Mouse (Mus musculus): Measurements from ENCODE around the gene Fam171a2. TPM values are rescaled to one million over a fixed set of nuclear protein-coding genes. Genes with fewer than 3 reads are reported as not detected.

Fam171a2 gene
- polyA plus RNA-seq, 1 experiment from 2014 or later: 15.2 TPM

DNA sequence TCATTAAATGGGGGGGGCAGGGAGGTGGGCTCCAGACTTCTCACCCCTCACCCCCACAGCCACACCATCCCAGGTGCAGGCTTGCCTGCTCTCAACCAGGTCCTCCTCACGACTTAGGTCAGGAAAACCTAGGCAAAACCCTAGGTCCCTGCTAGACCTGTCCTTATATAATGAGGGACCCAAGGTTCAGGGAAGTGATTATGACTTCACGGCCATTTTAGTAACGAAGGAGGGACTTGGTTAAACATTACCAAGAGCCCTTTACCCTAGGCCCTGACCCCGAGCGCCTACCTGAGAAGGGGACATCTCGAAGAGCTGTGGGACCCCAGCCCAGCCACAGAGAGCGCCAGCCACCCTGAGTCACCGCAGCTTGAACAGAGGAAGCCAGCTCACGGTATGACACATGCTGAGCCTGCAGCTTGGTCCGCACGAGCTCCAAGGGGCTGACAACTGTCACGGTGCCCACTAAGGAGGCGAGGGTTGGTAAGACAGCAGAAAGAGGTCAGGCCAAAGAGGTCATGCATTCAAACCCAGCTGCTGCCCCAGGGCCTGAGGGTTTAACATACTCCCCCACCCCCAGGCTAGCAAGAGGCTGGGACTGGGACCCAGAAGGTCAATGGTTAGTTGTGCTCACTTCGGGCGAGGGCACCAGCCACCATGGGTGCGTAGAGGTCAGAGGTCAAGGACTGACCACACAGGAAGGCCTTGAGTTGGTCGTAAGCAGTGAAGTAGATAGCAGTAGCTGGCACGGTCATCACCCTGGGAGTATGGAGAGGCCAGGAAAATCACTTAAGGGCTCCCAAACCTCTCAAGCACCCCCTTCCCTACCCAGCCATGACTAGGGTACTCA is 43.1 kb downstream of the Fam171a2 start:
- ATAC-seq (ENCODE audit: low FRiP score): no peak
- 84% methylated on average over 18 of the region's 18 CpGs for WGBS
- Histone ChIP-seq H3K4me2 (peak overlapping the region; percentile 13; the same call in 1 of the 2 replicates), H3K27me3 (peaks cover 16% of the 10 kb centered on the region), H3K36me3 (replicated peaks) (peaks cover 49% of the 10 kb centered on the region), H3K4me3 (replicated peaks) (no peak overlapping the region), H3K9ac (no peak overlapping the region), H3K9me3 (no peaks in the 10 kb centered on the region), H3K4me1 (peaks cover 50% of the 10 kb centered on the region), H3K27ac (no peak overlapping the region)

DNA sequence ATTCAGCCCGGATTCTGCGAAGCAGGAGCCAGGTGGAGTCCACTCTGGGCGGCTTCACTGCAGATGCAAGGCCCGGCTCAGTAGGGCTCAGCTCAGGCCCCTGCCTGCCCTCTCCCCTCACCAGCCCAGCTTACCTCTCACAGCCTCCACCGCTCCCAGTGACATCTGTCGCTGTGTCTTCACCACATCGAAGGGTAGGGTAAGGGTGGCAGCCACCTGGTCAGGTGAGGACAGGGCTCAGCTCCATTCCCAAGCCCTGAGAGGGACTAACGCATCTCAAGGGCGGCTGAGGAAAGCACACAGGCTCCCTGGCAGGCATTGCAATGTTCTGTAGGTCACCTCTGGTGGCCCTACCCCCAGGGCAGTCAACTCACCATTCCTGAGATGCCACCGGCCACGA is 43.8 kb downstream of the Fam171a2 start:
- Histone ChIP-seq H3K27me3 (peaks cover 23% of the 10 kb centered on the region), H3K9ac (no peak overlapping the region), H3K4me1 (peaks cover 52% of the 10 kb centered on the region), H3K9me3 (no peaks in the 10 kb centered on the region), H3K4me2 (no peak overlapping the region), H3K4me3 (replicated peaks) (no peak overlapping the region), H3K27ac (no peak overlapping the region), H3K36me3 (replicated peaks) (peaks cover 55% of the 10 kb centered on the region)
- WGBS: 92% methylated on average over 11 of the region's 11 CpGs
- no peak for ATAC-seq (ENCODE audit: low FRiP score)

DNA sequence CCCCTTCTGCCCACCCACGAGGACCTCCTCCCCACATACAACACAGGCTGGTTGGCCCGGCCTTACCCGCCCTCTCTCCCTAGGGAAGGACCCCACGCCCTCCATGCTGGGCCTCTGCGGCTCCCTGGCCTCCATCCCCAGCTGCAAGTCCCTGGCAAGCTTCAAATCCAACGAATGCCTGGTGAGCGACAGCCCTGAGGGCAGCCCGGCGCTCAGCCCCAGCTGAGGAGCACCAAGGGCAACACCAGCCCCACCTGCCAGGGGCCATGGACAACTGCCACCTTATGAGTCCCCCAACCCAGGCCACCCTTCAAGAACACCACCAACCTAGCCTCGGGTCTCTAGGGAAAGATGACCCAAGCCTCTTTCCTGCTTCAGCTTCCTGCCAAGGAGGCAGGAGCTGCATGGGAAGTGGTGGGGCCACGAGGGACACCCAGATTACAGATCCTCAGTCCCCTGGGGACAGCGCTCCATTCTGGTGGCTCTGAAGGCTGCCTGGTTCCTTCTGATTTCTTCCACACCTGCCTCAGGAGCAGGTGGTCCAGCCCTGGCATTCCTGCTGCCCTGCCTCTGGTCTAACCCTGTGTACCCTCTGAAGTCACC is 45.5 kb downstream of the Fam171a2 start:
- no peak overlapping the region for H3K27ac ChIP-seq
- no peak overlapping the region for H3K4me3 ChIP-seq (replicated peaks)
- no peak overlapping the region for H3K4me2 ChIP-seq
- 60% methylated on average over 12 of the region's 12 CpGs for WGBS
- peaks cover 55% of the 10 kb centered on the region for H3K36me3 ChIP-seq (replicated peaks)
- ATAC-seq (ENCODE audit: low FRiP score): no peak
- peaks cover 61% of the 10 kb centered on the region for H3K4me1 ChIP-seq
- H3K9me3 ChIP-seq: no peaks in the 10 kb centered on the region
- H3K27me3 ChIP-seq: peaks cover 33% of the 10 kb centered on the region
- no peak overlapping the region for H3K9ac ChIP-seq

DNA sequence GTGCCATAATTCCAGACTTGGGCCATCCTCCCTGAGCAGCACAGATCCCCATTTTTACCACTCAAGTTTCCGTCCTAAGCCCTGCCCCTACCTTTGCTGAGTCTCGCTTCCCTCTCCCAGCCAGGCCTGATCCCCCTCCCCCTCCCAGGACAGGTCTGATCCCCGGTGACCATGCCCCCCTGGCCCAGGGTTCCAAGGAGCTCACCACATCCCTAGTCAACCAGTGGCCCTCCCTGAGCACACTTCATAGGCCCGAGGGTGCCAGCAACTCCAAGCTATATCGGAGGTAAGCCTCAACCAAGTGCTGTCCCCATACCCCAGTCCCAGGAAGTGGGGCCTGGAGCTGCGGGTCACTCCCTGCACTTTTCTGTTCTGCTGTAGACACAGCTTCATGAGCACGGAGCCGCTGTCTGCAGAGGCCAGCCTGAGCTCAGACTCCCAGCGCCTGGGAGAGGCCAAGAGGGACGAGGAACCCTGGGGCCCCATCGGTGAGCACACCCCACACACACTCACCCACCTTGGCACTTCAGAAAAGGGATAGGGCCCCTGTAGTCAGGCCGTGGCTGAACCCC is 46.9 kb downstream of the Fam171a2 start:
- Histone ChIP-seq H3K4me1 (peaks cover 60% of the 10 kb centered on the region), H3K27ac (no peak overlapping the region), H3K9me3 (no peaks in the 10 kb centered on the region), H3K36me3 (replicated peaks) (peaks cover 55% of the 10 kb centered on the region), H3K4me2 (no peak overlapping the region), H3K4me3 (replicated peaks) (no peak overlapping the region), H3K9ac (no peak overlapping the region), H3K27me3 (peaks cover 33% of the 10 kb centered on the region)
- no peak for ATAC-seq (ENCODE audit: low FRiP score)
- WGBS: 31% methylated on average over 12 of the region's 12 CpGs

DNA sequence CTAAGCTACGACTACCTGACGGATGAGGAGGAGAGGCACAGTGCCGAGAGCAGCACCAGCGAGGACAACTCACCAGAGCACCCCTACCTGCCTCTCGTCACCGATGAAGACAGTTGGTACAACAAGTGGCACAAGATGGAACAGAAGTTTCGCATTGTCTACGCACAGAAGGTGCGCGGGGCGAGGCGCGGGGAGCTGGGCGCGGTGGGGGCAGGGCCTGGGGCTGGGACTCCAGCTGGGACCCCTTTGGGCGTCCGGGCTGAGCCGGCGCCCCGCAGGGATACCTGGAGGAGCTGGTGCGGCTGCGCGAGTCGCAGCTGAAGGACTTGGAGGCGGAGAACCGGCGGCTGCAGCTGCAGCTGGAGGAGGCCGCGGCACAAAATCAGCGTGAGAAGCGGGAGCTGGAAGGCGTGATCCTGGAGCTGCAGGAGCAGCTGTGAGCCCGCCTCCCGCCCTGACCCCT is 47.8 kb downstream of the Fam171a2 start:
- Histone ChIP-seq H3K9ac (no peak overlapping the region; the same call in 1 of the 2 replicates), H3K27me3 (peaks cover 33% of the 10 kb centered on the region), H3K4me3 (replicated peaks) (0 out of 2 replicates have a peak overlapping the region, but pooled peaks have one; percentile 2), H3K4me1 (peaks cover 60% of the 10 kb centered on the region), H3K27ac (no peak overlapping the region), H3K36me3 (replicated peaks) (peaks cover 52% of the 10 kb centered on the region), H3K9me3 (no peaks in the 10 kb centered on the region), H3K4me2 (peak overlapping the region; percentile 33)
- WGBS: 4% methylated on average over 34 of the region's 34 CpGs
- no peak for ATAC-seq (ENCODE audit: low FRiP score)

DNA sequence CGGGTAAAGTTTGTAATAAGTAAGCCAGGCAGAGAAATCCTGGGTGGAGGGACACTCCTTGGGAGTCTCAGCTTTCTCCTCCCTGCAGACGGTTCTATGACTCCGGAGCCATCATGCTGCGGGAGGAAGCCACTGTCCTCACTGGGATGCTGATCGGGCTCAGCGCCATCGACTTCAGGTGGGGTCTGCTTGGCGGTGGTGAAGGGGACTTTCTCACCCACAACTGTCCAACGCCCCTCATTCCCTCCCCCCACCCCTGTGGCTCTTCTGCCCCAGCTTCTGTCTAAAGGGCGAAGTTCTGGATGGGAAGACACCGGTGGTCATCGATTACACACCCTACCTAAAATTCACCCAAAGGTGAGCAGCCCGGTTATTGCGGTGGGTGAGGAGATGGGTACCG is 48.4 kb downstream of the Fam171a2 start:
- 26% methylated on average over 15 of the region's 15 CpGs for WGBS
- peaks cover 47% of the 10 kb centered on the region for H3K36me3 ChIP-seq (replicated peaks)
- no peak overlapping the region for H3K4me2 ChIP-seq
- H3K9ac ChIP-seq: no peak overlapping the region
- H3K4me3 ChIP-seq (replicated peaks): 0 out of 2 replicates have a peak overlapping the region, but pooled peaks have one; percentile 2
- no peaks in the 10 kb centered on the region for H3K9me3 ChIP-seq
- no peak overlapping the region for H3K27ac ChIP-seq
- peaks cover 63% of the 10 kb centered on the region for H3K4me1 ChIP-seq
- peaks cover 33% of the 10 kb centered on the region for H3K27me3 ChIP-seq
- ATAC-seq (ENCODE audit: low FRiP score): no peak

DNA sequence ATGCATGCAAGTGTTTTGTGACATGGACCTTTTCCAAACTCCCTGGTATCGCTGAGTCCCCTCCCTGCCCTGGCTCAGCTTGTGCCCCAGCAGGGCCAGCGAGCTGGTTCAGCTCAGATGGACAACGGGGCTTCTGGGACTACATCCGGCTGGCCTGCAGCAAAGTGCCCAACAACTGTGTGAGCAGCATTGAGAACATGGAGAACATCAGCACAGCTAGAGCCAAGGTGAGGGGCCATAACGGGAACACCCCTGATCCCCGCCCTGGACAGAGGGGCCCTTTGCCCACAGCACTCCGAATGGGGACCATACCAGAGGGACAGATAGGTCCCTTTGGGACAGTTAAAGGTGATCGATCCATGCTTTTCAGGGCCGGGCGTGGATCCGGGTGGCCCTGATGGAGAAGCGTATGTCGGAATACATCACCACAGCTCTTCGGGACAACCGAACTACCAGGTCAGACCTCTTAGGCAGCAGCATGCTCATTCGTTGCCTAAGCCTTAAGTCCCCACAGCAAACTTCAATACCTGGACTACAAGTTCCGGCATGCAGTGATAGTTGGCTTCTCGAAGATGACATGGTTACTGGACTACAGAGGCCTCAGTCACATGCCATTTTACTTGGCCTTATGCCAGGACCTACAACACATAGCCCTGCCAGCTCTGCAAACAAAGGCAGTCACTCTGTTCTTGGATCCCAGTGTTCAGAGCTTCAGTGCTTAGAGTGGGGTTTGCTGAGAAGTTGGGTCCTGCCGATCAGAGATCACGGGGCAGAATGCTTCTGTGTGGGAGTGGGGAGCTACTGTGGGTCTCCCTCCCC is 49.3 kb downstream of the Fam171a2 start:
- Histone ChIP-seq H3K4me2 (no peak overlapping the region), H3K9ac (no peak overlapping the region), H3K27me3 (peaks cover 33% of the 10 kb centered on the region), H3K27ac (no peak overlapping the region), H3K4me1 (peaks cover 70% of the 10 kb centered on the region), H3K9me3 (no peaks in the 10 kb centered on the region), H3K36me3 (replicated peaks) (peaks cover 38% of the 10 kb centered on the region), H3K4me3 (replicated peaks) (no peak overlapping the region)
- ATAC-seq (ENCODE audit: low FRiP score): no peak
- WGBS: 80% methylated on average over 20 of the region's 20 CpGs

DNA sequence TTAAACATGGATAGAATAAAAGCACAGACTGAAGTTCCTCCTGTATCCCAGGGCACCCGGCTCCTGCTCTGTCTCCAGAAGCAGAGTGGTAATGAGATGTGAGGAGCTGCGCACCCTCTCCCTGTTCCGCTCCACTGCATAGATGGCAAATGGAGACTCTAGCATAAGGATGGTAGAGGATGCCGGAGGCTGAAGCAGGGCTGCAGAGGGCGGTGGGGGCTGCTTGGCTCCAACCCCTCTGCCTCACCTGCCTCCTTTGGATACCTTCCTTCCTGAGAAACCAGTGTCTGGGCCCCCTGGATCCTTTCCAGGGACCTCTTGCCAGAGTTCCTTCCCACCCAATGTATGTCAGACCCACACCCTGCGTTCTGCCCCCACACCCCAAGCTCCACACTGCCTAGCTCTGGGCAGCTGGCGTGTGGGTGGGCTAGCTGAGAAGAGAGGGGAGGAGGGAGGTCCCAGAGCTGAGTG is 50.8 kb downstream of the Fam171a2 start:
- WGBS: 76% methylated on average over 7 of the region's 7 CpGs
- H3K4me3 ChIP-seq (replicated peaks): no peak overlapping the region
- H3K9ac ChIP-seq: no peak overlapping the region
- peaks cover 74% of the 10 kb centered on the region for H3K4me1 ChIP-seq
- H3K27ac ChIP-seq: no peak overlapping the region
- H3K27me3 ChIP-seq: peaks cover 33% of the 10 kb centered on the region
- H3K9me3 ChIP-seq: no peaks in the 10 kb centered on the region
- H3K36me3 ChIP-seq (replicated peaks): peaks cover 23% of the 10 kb centered on the region
- ATAC-seq (ENCODE audit: low FRiP score): no peak
- H3K4me2 ChIP-seq: peak overlapping the region; percentile 89; the same call in 1 of the 2 replicates

DNA sequence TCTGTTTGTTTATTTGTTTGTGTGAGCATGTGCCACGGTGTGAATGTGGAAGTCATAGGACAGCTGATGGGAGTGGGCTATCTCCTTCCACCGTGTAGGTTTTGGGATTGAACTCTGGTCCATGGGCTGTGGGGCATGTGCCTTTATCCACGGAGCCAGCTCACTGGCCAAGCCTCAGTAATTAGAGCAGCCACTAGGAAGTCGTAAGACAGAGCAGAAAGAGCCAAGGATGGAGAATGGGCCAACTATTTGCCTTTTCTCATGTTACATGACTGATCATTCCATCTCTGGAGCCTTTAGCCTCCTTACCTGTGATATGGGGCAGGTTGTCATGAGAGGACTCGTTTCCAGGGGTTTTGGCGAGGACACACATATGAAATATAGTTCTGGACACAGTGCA is 51.2 kb downstream of the Fam171a2 start:
- H3K9ac ChIP-seq: no peak overlapping the region
- peak overlapping the region; percentile 89 for H3K4me2 ChIP-seq
- peaks cover 20% of the 10 kb centered on the region; the same call in 1 of the 2 replicates for H3K36me3 ChIP-seq (replicated peaks)
- ATAC-seq (ENCODE audit: low FRiP score): no peak
- peak overlapping the region; percentile 75 for H3K4me3 ChIP-seq (replicated peaks)
- no peak overlapping the region for H3K27ac ChIP-seq
- peaks cover 33% of the 10 kb centered on the region for H3K27me3 ChIP-seq
- H3K9me3 ChIP-seq: no peaks in the 10 kb centered on the region
- peaks cover 74% of the 10 kb centered on the region for H3K4me1 ChIP-seq
- 66% methylated on average over 6 of the region's 6 CpGs for WGBS

DNA sequence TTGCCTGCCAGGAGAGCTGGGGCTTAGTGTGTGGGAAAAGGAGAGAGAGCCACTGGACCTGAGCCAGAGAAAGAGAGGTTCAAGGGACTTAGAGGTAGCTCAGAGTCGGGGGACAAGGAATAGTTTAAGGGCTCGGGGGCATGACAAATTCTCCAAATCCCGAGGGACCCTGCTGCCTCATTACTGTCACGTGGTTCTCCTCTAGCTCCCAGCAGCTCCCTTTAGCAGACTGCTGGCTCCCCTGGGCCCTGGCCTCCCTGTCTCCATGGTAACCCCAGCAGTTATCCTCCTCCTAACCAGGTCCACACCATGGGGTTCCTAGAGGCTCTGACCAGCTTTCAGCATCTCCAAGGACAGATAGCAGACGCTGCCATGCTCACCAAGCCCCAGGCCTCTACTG is 52.2 kb downstream of the Fam171a2 start:
- H3K4me2 ChIP-seq: peak overlapping the region; percentile 89
- WGBS: 2% methylated on average over 5 of the region's 5 CpGs
- H3K4me1 ChIP-seq: peaks cover 74% of the 10 kb centered on the region
- ATAC-seq (ENCODE audit: low FRiP score): no peak
- peak overlapping the region; percentile 75 for H3K4me3 ChIP-seq (replicated peaks)
- H3K36me3 ChIP-seq (replicated peaks): peaks cover 12% of the 10 kb centered on the region; the same call in 1 of the 2 replicates
- no peaks in the 10 kb centered on the region for H3K9me3 ChIP-seq
- peak overlapping the region; percentile 84; the same call in 1 of the 2 replicates for H3K9ac ChIP-seq
- H3K27ac ChIP-seq: peak overlapping the region; percentile 94
- H3K27me3 ChIP-seq: peaks cover 26% of the 10 kb centered on the region

DNA sequence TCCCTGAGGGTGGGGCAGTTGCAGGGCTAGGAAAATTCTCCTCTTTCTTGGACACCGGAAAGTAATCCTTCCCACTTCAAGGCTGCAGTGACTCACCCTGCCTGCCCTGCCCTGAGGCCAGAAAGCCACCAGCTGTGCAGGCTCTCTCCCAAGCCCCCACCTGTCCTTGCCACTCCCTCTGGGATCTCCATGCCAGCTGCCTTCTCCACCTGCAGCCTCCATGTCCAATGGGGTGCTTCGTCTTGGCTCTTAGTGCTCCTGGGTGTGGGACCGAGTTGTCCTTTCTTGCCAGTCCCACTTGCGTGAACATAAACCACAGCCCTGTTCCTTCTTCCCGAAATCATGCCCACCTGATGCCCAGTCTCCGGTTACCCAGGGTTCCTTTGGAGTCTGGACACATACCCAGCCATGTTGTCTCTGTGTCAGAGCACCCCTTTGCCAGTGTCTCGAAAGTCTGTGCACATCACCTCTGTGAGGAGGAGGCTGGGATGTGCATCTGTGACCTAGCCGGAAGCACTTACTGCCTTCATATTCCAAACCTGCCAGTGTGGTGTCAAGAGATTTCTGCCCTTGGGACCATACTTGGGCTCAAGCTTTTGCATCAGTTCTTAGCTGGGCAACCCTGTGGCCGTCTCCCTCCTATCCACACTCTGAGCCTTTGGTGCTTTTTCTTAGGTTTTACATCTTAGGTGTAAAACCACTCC is 52.9 kb downstream of the Fam171a2 start:
- Histone ChIP-seq H3K4me3 (replicated peaks) (peak overlapping the region; percentile 75), H3K36me3 (replicated peaks) (peaks cover 8% of the 10 kb centered on the region; the same call in 1 of the 2 replicates), H3K27me3 (peaks cover 19% of the 10 kb centered on the region), H3K4me1 (peaks cover 67% of the 10 kb centered on the region), H3K9ac (peak overlapping the region; percentile 84), H3K27ac (peak overlapping the region; percentile 94), H3K4me2 (peak overlapping the region; percentile 89), H3K9me3 (no peaks in the 10 kb centered on the region)
- no peak for ATAC-seq (ENCODE audit: low FRiP score)
- 75% methylated on average over 9 of the region's 9 CpGs for WGBS
